Mouse (Mus musculus) embryonic facial prominence, embryonic 11.5 days (tissue): ENCODE results near the gene Gnpat. TPM values are rescaled to one million over a fixed set of nuclear protein-coding genes. Genes with fewer than 3 reads are reported as not detected.

Experiments used
- ATAC-seq: fragments of 200-750 bp; cut with Nextera tagmentation; replicated peaks from 2 replicates; pipeline ENCODE4 v1.8.0; 2017; ENCODE audit warnings: low read depth; ENCODE audit not compliant: insufficient number of reproducible peaks, low FRiP score, low TSS enrichment
- DNase-seq: peaks from one replicate; pipeline ENCODE4 v3.0.0-alpha.2; 2015; ENCODE audit warnings: low spot score
- H3K27ac ChIP-seq: fragments of 300-500 bp; sonication (generic); replicated peaks from 2 replicates; pipeline ENCODE4 v1.5.1; 2014; ENCODE audit warnings: mild to moderate bottlenecking, low read depth, low read length, control low read depth
- H3K27me3 ChIP-seq: fragments of 300-500 bp; sonication (generic); 2 replicates; pipeline ENCODE4 v1.6.1; 2014; ENCODE audit warnings: mild to moderate bottlenecking, low read length, moderate library complexity, mixed read lengths; ENCODE audit not compliant: control insufficient read depth, insufficient read depth
- H3K36me3 ChIP-seq: fragments of 300-500 bp; sonication (generic); replicated peaks from 2 replicates; pipeline ENCODE4 v1.6.1; 2014; ENCODE audit warnings: low read depth, mild to moderate bottlenecking, low read length, moderate library complexity, mixed read lengths; ENCODE audit not compliant: control insufficient read depth, insufficient read depth
- H3K4me1 ChIP-seq: fragments of 300-500 bp; sonication (generic); 2 replicates; pipeline ENCODE4 v1.6.1; 2014; ENCODE audit warnings: low read length, mixed read lengths; ENCODE audit not compliant: control insufficient read depth, insufficient read depth
- H3K4me2 ChIP-seq: fragments of 300-500 bp; sonication (generic); 2 replicates; pipeline ENCODE4 v1.6.1; 2014; ENCODE audit warnings: low read depth, mild to moderate bottlenecking, control low read depth, low read length, moderate library complexity
- H3K4me3 ChIP-seq: fragments of 300-500 bp; sonication (generic); 2 replicates; pipeline ENCODE4 v1.5.1; 2014; ENCODE audit warnings: low read depth, low read length, control low read depth
- H3K9ac ChIP-seq: fragments of 300-500 bp; sonication (generic); replicated peaks from 2 replicates; pipeline ENCODE4 v1.6.1; 2014; ENCODE audit warnings: mild to moderate bottlenecking, control low read depth, low read length
- H3K9me3 ChIP-seq: fragments of 300-500 bp; sonication (generic); replicated peaks from 2 replicates; pipeline ENCODE4 v1.6.1; 2016; ENCODE audit warnings: mild to moderate bottlenecking, low read length, inconsistent platforms, mixed read lengths; ENCODE audit not compliant: control insufficient read depth
- WGBS: fragments of 180-500 bp; shearing (Covaris S2); extraction: QIAGEN DNeasy Blood & Tissue Kit; methylation state at CpG from one replicate; pipeline ENCODE4 v1.1.7; 2014; 5-methylcytosine and 5-hydroxymethylcytosine counted together
- polyA plus RNA-seq: library from polyadenylated mRNA; unstranded; fragments of >200 nt; fragmentation: Nextera tagmentation; extraction: Ambion mirVana; gene quantifications from 2 replicates; pipeline ENCODE4 v1.2.1, GENCODE M21; 2014

Gnpat gene
- polyA plus RNA-seq, 1 experiment from 2014 or later, result 123 TPM

DNA sequence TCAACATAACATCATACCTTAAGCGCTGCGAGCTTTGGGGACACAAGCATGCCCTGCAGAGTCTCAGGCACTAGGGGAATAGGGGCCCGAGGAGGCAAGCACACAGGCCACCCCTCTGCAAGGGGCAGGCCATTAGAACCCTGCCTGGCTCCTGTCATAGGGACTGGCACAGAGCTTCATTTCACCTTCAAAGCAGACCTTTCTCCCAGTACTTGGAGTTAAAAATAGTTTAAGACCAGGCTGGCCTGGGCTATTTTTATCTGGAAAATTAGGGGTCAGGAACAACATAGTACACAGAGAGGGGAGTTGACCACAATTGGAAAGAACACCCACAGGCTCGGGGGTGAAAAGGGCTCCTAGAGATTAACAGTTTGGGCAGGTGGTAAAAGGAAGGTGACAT lies 74.5 kb downstream of the Gnpat start:
- 94% methylated on average over 4 of the region's 4 CpGs for WGBS
- H3K4me2 ChIP-seq, result no peak overlapping the region
- H3K4me3 ChIP-seq, result no peak overlapping the region
- DNase-seq (no peak), ATAC-seq (no peak)
- H3K36me3 ChIP-seq, result no peaks in the 10 kb centered on the region; the same call in 1 of the 2 replicates
- H3K9ac ChIP-seq, result no peak overlapping the region
- no peak overlapping the region for H3K27ac ChIP-seq
- H3K9me3 ChIP-seq, result no peaks in the 10 kb centered on the region
- no peaks in the 10 kb centered on the region for H3K4me1 ChIP-seq
- no peaks in the 10 kb centered on the region for H3K27me3 ChIP-seq

Other genes starting within 250 kb of the Gnpat start
- 27.0 and 27.7 TPM in 2 replicates for gene 2310022B05Rik, start 199.7 kb upstream of the Gnpat start, polyA plus RNA-seq
- 52.1 and 55.1 TPM in 2 replicates for gene Ttc13, start 141.1 kb upstream of the Gnpat start, polyA plus RNA-seq
- gene Arv1, start 140.9 kb upstream of the Gnpat start, polyA plus RNA-seq, result 25.7 and 27.1 TPM in 2 replicates
- 6.0 and 6.8 TPM in 2 replicates for gene Fam89a, start 111.2 kb upstream of the Gnpat start, polyA plus RNA-seq
- 1.2 and 1.4 TPM in 2 replicates for gene Trim67, start 69.9 kb upstream of the Gnpat start, polyA plus RNA-seq
- 50.9 and 51.9 TPM in 2 replicates for gene 2810004N23Rik, start 87 bp downstream of the Gnpat start, polyA plus RNA-seq
- 5.7 and 6.8 TPM in 2 replicates for gene Exoc8, start 34.7 kb downstream of the Gnpat start, polyA plus RNA-seq
- 9.4 and 9.8 TPM in 2 replicates for gene Sprtn, start 34.9 kb downstream of the Gnpat start, polyA plus RNA-seq
- 17.3 and 17.8 TPM in 2 replicates for gene Egln1, start 86.3 kb downstream of the Gnpat start, polyA plus RNA-seq
- 158 and 159 TPM in 2 replicates for gene Tsnax, start 150.0 kb downstream of the Gnpat start, polyA plus RNA-seq
- gene Disc1, start 191.2 kb downstream of the Gnpat start, polyA plus RNA-seq, result 0.84 and 0.86 TPM in 2 replicates